Mouse (Mus musculus): Measurements from ENCODE around the gene Fam163b. TPM values are rescaled to one million over a fixed set of nuclear protein-coding genes. Genes with fewer than 3 reads are reported as not detected.
A peak's percentile ranks its signal among the peaks of the same experiment; 100 is the strongest.

Fam163b gene
- polyA plus RNA-seq, 1 experiment, result 0.67 TPM

DNA sequence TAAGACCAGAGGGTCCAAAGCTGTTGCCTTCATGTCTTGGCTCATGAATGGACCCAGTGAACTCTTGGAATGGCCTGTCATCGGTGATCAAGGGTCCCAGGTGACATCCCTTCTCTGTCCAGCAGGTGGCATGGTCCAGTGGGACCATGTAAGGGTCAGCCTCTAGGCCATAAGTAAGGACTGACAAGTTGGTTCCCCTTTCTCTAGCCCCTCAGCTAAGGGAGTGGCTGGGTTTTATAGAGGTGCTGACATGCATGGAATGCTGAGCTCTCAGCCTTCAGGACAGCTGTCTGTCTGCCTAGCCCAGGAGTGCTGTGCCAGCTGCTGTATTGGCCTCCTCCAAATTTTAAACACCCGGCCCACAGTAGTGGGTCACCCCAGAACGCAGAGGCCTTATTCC is 66.8 kb downstream of the Fam163b start:
- no peaks in the 10 kb centered on the region for H3K27me3 ChIP-seq (ENCODE audit: control insufficient read depth, insufficient read depth, low read length, poor library complexity, severe bottlenecking)
- no peak overlapping the region for H3K27ac ChIP-seq (ENCODE audit: insufficient read depth, low read length)
- no peaks in the 10 kb centered on the region for H3K4me1 ChIP-seq (ENCODE audit: control insufficient read depth, insufficient read depth, low read length)
- no peaks in the 10 kb centered on the region for H3K9me3 ChIP-seq (replicated peaks; ENCODE audit: control insufficient read depth, insufficient read depth, low read length, poor library complexity, severe bottlenecking)
- no peak for TF ChIP-seq POLR2A (IDR thresholded peaks at IDR 0.05; ENCODE audit: insufficient read depth, low read length)
- TF ChIP-seq CTCF (IDR thresholded peaks at IDR 0.05; ENCODE audit: low read depth, low read length), result peak; percentile 46
- TF ChIP-seq EP300 (IDR thresholded peaks at IDR 0.05; ENCODE audit: insufficient read depth, low read depth, low read length), result no peak
- no peaks in the 10 kb centered on the region for H3K36me3 ChIP-seq (ENCODE audit: control insufficient read depth, insufficient read depth, low read length, poor library complexity, severe bottlenecking)
- no peak overlapping the region for H3K4me3 ChIP-seq (ENCODE audit: low read depth, low read length)
- H3K9ac ChIP-seq (ENCODE audit: low read depth, poor library complexity, severe bottlenecking), result no peak overlapping the region

DNA sequence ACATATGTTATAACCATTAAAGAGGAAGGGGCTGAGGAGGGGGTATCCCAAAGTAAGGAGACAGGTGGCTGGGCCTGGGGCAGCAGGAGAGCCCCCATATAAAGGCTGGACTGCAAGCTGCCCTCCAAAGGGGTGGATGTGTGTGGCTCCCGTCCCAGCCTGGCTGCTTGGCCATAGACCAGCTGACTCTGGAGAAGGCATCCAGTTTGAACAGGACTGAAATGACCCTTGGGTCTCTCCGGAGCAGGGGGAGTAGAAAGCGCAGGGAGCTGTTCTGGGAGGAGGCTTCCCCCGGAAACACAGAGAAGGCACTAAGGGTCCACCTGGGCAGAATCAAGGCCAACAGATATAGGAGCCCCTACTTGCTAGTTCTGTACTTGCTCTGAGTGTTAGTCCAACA is 67.5 kb downstream of the Fam163b start:
- Histone ChIP-seq H3K36me3 (ENCODE audit: control insufficient read depth, insufficient read depth, low read length, poor library complexity, severe bottlenecking) (no peaks in the 10 kb centered on the region), H3K9me3 (replicated peaks; ENCODE audit: control insufficient read depth, insufficient read depth, low read length, poor library complexity, severe bottlenecking) (no peaks in the 10 kb centered on the region), H3K4me1 (ENCODE audit: control insufficient read depth, insufficient read depth, low read length) (no peaks in the 10 kb centered on the region), H3K27ac (ENCODE audit: insufficient read depth, low read length) (no peak overlapping the region), H3K4me3 (ENCODE audit: low read depth, low read length) (no peak overlapping the region), H3K9ac (ENCODE audit: low read depth, poor library complexity, severe bottlenecking) (no peak overlapping the region), H3K27me3 (ENCODE audit: control insufficient read depth, insufficient read depth, low read length, poor library complexity, severe bottlenecking) (no peaks in the 10 kb centered on the region)
- TF ChIP-seq POLR2A (IDR thresholded peaks at IDR 0.05; ENCODE audit: insufficient read depth, low read length), result no peak
- TF ChIP-seq EP300 (IDR thresholded peaks at IDR 0.05; ENCODE audit: insufficient read depth, low read depth, low read length), result no peak
- TF ChIP-seq CTCF (IDR thresholded peaks at IDR 0.05; ENCODE audit: low read depth, low read length), result no peak

DNA sequence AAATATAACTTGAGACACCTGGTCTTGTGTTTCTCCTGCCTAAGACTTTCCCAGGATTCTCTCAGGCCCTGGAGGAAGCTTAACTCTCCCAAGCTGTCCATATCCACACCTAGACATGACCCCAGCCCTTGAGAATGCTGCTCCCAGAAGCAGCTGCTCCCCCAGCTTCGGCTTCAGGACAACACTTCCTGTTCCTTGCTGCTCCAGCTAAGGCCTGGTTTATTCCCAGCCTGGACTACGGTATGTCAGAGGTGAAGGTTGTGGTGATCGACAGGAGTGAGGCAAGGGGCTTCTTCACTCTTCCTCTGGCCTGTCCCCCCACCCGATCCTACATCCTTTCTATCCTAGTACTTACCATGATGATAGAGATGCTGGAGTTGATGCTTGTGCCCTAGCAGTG is 68.9 kb downstream of the Fam163b start:
- H3K4me3 ChIP-seq (ENCODE audit: low read depth, low read length), result no peak overlapping the region
- no peaks in the 10 kb centered on the region for H3K9me3 ChIP-seq (replicated peaks; ENCODE audit: control insufficient read depth, insufficient read depth, low read length, poor library complexity, severe bottlenecking)
- H3K27me3 ChIP-seq (ENCODE audit: control insufficient read depth, insufficient read depth, low read length, poor library complexity, severe bottlenecking), result no peaks in the 10 kb centered on the region
- H3K27ac ChIP-seq (ENCODE audit: insufficient read depth, low read length), result no peak overlapping the region
- no peaks in the 10 kb centered on the region for H3K4me1 ChIP-seq (ENCODE audit: control insufficient read depth, insufficient read depth, low read length)
- TF ChIP-seq CTCF (IDR thresholded peaks at IDR 0.05; ENCODE audit: low read depth, low read length), result no peak
- TF ChIP-seq EP300 (IDR thresholded peaks at IDR 0.05; ENCODE audit: insufficient read depth, low read depth, low read length), result no peak
- no peak for TF ChIP-seq POLR2A (IDR thresholded peaks at IDR 0.05; ENCODE audit: insufficient read depth, low read length)
- no peaks in the 10 kb centered on the region for H3K36me3 ChIP-seq (ENCODE audit: control insufficient read depth, insufficient read depth, low read length, poor library complexity, severe bottlenecking)
- H3K9ac ChIP-seq (ENCODE audit: low read depth, poor library complexity, severe bottlenecking), result no peak overlapping the region

DNA sequence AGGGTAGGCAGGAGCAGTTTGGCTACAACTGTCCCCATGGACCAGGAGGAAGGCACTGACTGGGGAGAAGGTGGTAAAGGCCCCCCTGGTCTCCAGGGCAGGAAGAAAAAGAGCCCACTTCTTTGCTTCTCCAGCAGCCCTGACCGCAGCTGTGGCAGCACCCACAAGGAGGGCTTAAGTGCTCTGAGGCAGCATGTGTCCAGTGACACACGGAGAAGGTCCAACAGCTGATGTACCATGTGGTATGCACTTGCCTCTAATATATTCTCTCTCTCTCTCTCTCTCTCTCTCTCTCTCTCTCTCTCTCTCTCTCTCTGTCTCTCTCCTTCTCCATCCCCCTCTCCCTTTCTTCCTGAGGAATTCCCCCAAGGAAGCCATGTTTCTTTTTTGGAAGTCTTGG is 70.3 kb downstream of the Fam163b start, which contains the start of gene Mymk:
Gene Mymk (minus strand): TSS at position 202 of the 400 bp plus-strand sequence.
- H3K9ac ChIP-seq (ENCODE audit: low read depth, poor library complexity, severe bottlenecking), result no peak within 1 kb of the TSS
- H3K36me3 ChIP-seq (ENCODE audit: control insufficient read depth, insufficient read depth, low read length, poor library complexity, severe bottlenecking), result no peaks in the 10 kb centered on the region
- H3K4me1 ChIP-seq (ENCODE audit: control insufficient read depth, insufficient read depth, low read length), result no peaks in the 10 kb centered on the region
- TF ChIP-seq CTCF (IDR thresholded peaks at IDR 0.05; ENCODE audit: low read depth, low read length) (no peak), POLR2A (IDR thresholded peaks at IDR 0.05; ENCODE audit: insufficient read depth, low read length) (no peak), EP300 (IDR thresholded peaks at IDR 0.05; ENCODE audit: insufficient read depth, low read depth, low read length) (no peak)
- no peak within 1 kb of the TSS for H3K4me3 ChIP-seq (ENCODE audit: low read depth, low read length)
- no peak within 1 kb of the TSS for H3K27ac ChIP-seq (ENCODE audit: insufficient read depth, low read length)
- H3K9me3 ChIP-seq (replicated peaks; ENCODE audit: control insufficient read depth, insufficient read depth, low read length, poor library complexity, severe bottlenecking), result no peaks in the 10 kb centered on the region
- no peaks in the 10 kb centered on the region for H3K27me3 ChIP-seq (ENCODE audit: control insufficient read depth, insufficient read depth, low read length, poor library complexity, severe bottlenecking)

DNA sequence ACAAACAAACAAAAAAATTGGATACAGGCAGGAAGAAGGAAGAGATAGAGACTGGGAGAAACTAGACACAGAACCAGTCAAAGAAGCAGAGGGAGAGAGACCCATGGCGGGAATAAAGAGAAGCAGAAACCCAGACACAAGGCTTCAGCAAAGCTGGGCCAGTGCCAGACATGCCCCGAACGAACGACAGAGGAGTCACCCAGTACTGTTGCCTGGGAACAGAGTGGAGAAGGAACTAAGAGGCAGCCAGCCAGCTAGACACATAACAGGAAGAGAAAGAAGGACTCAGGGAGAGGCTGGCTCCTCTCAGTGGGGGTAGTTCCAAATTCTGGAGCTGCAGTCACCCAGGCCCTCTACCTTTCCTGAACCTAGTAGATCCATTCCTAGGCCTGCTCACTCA is 71.2 kb downstream of the Fam163b start:
- Histone ChIP-seq H3K9ac (ENCODE audit: low read depth, poor library complexity, severe bottlenecking) (no peak overlapping the region), H3K27ac (ENCODE audit: insufficient read depth, low read length) (no peak overlapping the region), H3K9me3 (replicated peaks; ENCODE audit: control insufficient read depth, insufficient read depth, low read length, poor library complexity, severe bottlenecking) (no peaks in the 10 kb centered on the region), H3K4me1 (ENCODE audit: control insufficient read depth, insufficient read depth, low read length) (no peaks in the 10 kb centered on the region), H3K36me3 (ENCODE audit: control insufficient read depth, insufficient read depth, low read length, poor library complexity, severe bottlenecking) (no peaks in the 10 kb centered on the region), H3K27me3 (ENCODE audit: control insufficient read depth, insufficient read depth, low read length, poor library complexity, severe bottlenecking) (no peaks in the 10 kb centered on the region), H3K4me3 (ENCODE audit: low read depth, low read length) (no peak overlapping the region)
- TF ChIP-seq CTCF (IDR thresholded peaks at IDR 0.05; ENCODE audit: low read depth, low read length) (no peak), EP300 (IDR thresholded peaks at IDR 0.05; ENCODE audit: insufficient read depth, low read depth, low read length) (no peak), POLR2A (IDR thresholded peaks at IDR 0.05; ENCODE audit: insufficient read depth, low read length) (no peak)

DNA sequence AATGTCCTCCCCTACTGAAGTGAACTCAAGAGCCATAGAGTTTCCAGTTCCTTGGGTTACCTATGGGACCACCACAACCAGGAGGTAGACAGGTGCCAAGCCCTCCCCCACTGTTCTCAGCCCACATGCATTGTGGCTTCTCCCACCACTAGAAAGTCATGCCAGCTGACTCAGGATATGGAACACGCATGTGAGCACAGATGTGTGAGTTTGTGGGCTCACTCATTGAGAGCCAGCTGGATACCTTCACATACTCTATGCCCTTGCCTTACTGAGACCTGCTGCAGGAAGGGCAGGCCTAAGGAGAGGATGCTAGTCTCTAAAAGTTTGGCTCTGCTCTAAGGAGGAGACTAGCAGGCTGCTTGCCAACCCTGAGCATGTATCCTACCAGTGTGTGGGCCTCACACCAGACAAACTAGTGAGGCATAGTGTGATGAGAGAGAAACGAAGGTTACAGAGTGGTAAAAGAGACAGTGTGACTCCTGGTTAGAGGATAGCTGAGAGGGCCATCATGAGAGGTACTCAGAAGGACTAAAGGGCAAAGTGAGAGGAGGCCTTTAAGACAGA is 72.0 kb downstream of the Fam163b start:
- Histone ChIP-seq H3K27ac (ENCODE audit: insufficient read depth, low read length) (no peak overlapping the region), H3K4me1 (ENCODE audit: control insufficient read depth, insufficient read depth, low read length) (no peaks in the 10 kb centered on the region), H3K27me3 (ENCODE audit: control insufficient read depth, insufficient read depth, low read length, poor library complexity, severe bottlenecking) (no peaks in the 10 kb centered on the region), H3K9ac (ENCODE audit: low read depth, poor library complexity, severe bottlenecking) (no peak overlapping the region), H3K4me3 (ENCODE audit: low read depth, low read length) (no peak overlapping the region), H3K36me3 (ENCODE audit: control insufficient read depth, insufficient read depth, low read length, poor library complexity, severe bottlenecking) (no peaks in the 10 kb centered on the region), H3K9me3 (replicated peaks; ENCODE audit: control insufficient read depth, insufficient read depth, low read length, poor library complexity, severe bottlenecking) (no peaks in the 10 kb centered on the region)
- TF ChIP-seq POLR2A (IDR thresholded peaks at IDR 0.05; ENCODE audit: insufficient read depth, low read length), result no peak
- no peak for TF ChIP-seq CTCF (IDR thresholded peaks at IDR 0.05; ENCODE audit: low read depth, low read length)
- TF ChIP-seq EP300 (IDR thresholded peaks at IDR 0.05; ENCODE audit: insufficient read depth, low read depth, low read length), result no peak

Measured in ES-Bruce4 (cell line).